Mouse (Mus musculus) cerebellum, postnatal 14 days (tissue): ENCODE data around the gene Sorl1.

Experiments used
- DNase-seq, 2 experiments: peaks; one replicate each; pipeline ENCODE4 v3.0.0; 2021; ENCODE audit warnings: mixed read lengths in 2 of 2

Gene Sorl1

DNA sequence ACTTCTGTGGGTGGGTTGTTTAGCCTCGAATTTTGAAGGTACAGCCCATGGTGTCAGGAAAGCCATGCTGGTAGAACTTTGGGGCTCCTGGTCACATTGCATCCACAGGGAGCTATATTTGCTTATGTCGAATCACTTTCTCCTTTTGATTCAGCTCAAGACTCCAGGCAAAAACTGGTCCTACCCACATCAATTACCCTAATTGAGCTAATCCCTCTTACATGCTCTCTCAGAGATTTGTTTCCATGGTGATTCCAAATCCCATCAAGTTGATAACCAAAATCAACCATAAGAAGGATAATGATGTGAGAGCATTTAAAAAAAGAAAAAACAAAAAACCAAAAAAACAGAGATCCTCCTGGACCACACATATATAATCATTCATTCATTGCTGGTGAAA is 75.6 kb downstream of the Sorl1 start:
- DNase-seq = no peak

GRCm38 (mm10) chr9:42047786-42048185 is 76.3 kb downstream of the Sorl1 start:
- DNase-seq = peak in 1 of 2 experiments; percentile 45

GRCm38 (mm10) chr9:42046248-42046647 is 77.8 kb downstream of the Sorl1 start:
- no peak for DNase-seq

- DNase-seq = no peak
Measured at GRCm38 (mm10) chr9:42044651-42045050, 79.4 kb downstream of the Sorl1 start.

DNA sequence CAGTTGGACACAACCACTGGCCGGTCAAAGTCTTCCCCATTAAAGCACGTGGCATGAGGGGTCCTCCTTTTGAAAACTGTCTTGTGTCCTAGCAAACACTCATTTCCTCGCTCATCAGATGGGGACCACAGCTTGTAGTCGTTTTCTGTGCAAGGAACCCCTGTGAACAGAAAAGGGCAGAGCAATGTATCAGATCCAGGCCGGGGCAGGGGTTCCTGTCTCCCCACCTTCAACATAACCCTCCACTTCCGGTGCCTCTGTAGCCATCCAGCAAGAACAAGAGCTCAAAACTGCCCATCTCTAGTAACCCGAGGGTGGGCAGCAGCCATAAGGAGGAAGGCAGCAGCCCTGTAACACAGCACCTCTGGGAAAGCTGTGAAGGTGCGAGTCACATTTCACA is 80.2 kb downstream of the Sorl1 start:
- no peak for DNase-seq

DNA sequence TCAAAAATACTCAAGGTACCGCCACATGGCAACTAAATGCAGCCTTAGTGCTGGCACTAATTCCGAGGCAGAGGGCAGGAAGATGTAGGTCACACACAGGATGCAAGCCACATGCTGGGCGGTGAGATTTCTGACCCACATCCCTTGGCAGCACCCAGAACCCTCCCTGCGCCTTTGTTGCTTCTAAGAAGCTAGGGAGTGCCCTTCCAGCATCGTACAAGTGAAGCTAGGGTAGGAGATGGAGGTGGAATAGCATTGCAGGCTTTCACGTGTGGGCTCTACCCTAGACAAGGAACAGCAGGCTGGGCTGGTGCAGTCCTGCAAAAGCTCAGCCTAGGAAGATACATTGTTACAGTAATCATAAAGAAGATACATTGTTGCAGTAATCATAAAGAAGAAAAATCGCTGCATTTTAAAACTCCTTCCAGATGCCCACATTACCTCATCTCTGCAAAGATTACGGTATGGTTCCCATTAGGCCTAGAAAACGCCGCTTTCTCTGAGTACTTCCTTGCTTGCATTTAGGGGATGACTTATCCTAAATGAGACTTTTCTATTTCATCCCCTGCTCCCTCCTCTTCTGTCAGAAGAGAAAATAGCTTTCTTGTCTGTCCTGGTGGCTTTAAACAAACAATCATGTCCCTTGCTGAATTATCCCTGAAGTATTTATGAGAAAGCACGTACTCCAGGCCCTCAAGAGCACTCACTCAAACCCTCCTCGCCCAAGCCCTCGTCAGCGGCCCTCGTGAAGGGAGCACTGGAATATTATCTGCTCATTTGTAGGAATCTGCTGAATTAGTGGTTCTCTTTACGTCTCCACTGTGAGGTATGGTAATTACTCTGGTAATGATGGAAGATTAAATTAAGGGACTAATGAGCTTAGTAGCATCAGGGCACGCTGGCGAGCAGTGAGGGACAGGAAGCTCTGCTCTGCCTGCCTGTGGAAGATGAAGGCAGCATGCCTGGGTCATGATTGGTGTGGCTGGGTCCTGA is 84.8 kb downstream of the Sorl1 start:
- DNase-seq = peak; percentile 83 to 85

GRCm38 (mm10) chr9:42036885-42037284 is 87.2 kb downstream of the Sorl1 start:
- no peak for DNase-seq

GRCm38 (mm10) chr9:42035995-42036394 is 88.1 kb downstream of the Sorl1 start:
- DNase-seq = peak; percentile 54 to 55

DNA sequence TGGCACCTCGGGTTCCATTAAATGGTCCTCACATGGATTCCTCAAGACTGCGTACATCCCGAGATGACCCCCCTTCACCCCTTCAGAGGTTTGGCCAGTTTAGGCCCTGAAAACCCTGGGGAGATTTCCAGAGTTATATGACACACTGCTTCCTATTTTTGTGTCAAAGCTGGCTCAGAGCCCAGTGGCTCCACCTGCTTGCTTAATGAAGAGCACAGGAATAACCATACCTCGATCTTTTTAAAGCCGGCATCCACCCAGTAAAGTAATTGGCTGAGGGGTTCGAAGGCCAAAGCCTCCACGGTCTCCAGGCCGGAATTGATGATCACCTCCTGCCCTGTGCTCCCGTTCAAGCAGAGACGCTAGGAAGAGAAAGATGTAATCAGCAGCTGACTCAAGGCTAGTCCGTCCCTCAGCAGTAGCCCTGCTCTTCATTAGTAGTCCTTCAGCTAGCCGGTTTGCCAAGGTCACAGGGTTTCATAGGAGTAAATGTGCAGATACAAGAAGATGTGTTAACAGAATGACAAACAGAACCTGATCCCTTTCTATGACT is 88.8 kb downstream of the Sorl1 start:
- DNase-seq = peak; percentile 87 to 88

DNA sequence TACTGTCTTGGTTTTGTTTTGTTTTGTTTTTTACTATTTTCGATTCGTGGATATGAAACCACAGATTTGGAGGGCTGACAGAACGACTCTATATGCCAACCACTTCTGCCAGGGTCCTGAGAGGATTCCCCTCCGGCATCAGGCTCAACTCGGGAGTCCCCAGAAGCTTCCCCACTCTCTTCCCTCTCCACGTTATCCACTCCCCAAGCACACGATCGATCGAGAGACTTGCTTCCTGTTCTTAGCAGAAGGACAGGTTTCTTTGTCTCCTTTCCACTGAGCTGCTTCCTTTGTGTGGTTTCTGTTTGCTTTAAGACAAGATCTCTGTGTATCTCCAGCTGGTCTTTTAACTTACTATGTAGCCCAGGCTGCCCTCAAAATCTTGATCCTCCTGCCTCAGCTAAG is 90.0 kb downstream of the Sorl1 start:
- no peak for DNase-seq

- no peak for DNase-seq
Measured at GRCm38 (mm10) chr9:42033291-42034115, 90.6 kb downstream of the Sorl1 start.

- no peak for DNase-seq
Measured at GRCm38 (mm10) chr9:42032419-42032818, 91.7 kb downstream of the Sorl1 start.

- DNase-seq = no peak
Measured at GRCm38 (mm10) chr9:42028807-42029206, 95.3 kb downstream of the Sorl1 start.

GRCm38 (mm10) chr9:42024257-42024656 is 99.8 kb downstream of the Sorl1 start:
- no peak for DNase-seq

DNA sequence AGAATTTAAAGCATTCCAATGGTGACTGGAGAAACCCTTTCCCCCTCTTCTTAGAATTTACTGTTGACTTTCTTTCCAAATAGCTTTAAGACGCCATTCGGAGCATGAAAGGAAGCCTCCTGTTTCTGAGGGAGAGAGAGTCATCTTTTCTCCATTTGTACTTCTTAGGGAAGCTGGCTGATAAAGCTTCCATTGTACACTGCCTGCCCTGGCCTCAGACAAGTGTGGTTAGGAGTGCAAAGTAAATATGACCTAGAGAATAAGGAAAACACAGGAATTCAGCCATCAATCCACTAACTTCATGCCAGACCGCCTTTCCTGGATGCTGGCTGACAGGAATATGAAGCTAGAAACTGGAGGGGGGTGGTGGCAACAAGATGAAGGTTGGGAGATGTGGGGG is 100.7 kb downstream of the Sorl1 start:
- DNase-seq = no peak

DNA sequence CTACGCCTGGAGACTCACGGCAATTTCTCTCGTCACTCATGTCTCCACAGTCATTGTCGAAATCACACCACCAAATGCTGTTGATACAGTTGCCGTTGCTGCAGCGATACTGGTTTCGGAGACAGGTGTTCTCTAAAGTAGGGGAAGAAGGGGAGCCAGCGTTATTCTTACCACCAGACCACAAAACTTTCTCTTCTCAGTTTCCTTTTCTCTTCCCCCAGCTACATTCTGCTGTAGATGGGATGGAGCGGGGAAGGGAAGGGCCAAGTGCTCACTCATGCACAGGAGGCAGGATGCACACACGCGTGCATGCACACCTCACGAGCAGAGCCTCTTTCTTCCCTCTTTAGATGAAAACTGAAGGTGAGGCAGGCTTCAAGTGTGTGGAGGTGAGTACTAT is 101.8 kb downstream of the Sorl1 start:
- DNase-seq = no peak

DNA sequence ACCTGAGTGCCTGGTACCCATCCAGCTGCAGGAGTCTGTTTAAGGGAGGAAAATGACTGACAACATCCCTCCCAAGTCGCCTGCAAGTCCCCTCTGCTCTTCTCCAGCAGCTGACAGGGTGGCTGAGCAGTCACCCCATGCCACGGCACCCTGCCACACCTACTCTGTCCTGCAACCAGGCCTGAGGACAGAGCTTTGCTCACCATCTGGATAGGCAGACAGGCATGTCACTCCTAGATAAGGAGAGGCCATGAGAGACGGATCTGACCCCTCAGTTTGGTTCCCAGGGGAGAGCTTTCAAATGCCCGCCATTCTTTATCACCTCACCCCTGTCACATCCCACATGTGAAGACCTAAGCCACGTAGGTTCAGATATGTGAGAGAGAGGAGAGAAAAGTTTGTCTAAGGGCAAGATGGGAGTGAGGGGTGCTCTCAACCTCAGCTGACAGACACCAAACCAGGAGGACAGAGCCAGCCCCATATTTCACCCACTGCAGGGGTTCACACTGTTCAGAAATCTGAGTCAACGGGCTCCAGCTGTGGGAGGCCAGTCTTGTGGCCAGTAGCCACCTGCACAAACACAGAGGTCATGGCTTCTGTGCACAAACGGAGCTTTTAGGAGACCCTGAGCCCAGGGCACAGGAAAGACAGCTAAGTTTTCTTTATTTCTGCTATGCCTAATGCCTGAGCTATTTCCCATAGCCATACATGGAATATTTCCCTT is 104.6 kb downstream of the Sorl1 start:
- DNase-seq = no peak

GRCm38 (mm10) chr9:42008501-42008900 is 115.6 kb downstream of the Sorl1 start:
- DNase-seq = no peak

DNA sequence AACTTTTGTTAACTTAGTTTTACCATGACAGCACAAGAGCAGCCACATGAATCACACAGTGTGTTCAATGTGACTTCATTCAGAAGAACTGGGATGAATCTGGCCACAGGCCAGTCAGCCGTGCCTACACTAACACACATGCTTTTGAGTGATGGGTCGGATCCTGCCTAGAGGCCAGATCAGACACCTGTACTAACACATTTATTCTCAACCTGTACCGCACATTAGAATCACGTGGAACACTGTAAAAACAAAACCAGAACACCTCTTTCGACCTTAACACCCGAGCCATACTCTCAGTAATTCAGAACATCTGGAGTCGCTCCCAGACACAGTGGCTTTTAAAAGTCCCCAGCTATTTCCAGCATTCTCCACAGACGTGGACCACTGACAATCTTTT is 119.0 kb downstream of the Sorl1 start:
- peak; percentile 21 to 22 for DNase-seq

DNA sequence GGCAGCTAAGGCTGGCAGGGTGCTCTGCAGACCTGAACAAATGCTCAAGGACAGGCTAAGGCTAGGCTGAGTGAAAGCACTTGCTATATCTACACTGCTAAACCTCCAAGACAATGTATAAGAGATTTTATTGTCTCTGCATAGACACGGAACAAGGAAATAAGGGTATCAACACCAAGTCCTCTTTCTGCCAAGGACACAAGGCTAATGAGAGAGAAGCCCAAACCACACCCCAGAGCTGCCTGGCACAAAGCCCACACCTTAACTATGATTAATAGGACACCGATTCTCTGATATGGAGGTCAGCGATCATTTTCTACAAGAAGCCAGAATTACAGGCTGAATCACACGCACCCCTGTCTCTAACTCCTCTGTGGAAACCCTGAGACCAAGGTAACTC is 120.0 kb downstream of the Sorl1 start:
- no peak for DNase-seq

DNA sequence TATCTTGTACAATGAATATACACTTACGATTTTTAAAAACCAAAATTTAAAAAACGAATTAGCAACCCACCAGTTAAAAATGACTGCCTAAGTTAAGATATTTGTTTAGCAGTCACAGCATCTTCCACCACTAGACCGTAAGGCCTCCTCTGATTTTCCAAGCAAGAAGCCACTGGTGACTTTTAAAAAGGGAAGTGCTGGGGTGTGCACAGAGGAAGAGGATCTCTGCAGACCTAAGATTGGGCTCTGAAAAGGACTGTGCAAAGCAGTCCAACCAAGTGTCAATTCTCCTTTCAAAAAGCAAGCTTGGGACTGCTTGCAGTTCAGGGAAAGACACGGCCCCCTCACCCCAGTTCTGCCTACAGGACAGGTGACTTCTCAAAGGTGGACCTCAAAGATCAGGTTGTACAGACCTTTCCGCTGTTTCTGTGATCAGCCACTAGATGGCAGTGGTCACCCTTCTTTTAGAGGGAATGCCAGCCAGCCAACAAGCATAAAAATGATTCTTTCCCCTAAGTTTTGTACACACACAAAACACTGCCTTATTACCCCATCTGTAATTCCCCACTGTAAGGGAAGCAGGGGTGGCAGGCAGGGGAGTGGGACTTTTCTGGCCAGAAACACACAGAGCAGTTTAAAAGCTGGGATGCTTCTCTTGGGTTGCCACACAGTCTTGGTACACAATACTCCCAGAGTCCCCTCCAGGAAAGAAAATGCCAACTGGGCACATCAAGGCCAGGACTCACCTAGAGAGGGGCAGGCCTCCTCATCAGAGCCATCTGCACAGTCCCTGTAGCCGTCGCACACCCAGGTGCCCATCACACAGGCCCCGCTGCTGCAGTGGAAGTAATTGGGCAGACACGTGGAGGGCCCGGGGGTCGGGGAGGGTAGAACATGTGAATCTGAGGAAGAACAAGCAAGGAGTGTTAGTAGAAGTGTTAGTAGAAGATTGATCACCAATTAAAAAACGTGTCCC is 124.3 kb downstream of the Sorl1 start:
- DNase-seq = peak; percentile 68 to 73
